Mouse (Mus musculus): ENCODE measurements around the gene Ak2. TPM values are rescaled to one million over a fixed set of nuclear protein-coding genes. Genes with fewer than 3 reads are reported as not detected.
A peak's percentile ranks its signal among the peaks of the same experiment; 100 is the strongest.

Gene Ak2
- total RNA-seq, 4 experiments from 2014 or later, result 58.0 to 66.2 (median 62.3) TPM

DNA sequence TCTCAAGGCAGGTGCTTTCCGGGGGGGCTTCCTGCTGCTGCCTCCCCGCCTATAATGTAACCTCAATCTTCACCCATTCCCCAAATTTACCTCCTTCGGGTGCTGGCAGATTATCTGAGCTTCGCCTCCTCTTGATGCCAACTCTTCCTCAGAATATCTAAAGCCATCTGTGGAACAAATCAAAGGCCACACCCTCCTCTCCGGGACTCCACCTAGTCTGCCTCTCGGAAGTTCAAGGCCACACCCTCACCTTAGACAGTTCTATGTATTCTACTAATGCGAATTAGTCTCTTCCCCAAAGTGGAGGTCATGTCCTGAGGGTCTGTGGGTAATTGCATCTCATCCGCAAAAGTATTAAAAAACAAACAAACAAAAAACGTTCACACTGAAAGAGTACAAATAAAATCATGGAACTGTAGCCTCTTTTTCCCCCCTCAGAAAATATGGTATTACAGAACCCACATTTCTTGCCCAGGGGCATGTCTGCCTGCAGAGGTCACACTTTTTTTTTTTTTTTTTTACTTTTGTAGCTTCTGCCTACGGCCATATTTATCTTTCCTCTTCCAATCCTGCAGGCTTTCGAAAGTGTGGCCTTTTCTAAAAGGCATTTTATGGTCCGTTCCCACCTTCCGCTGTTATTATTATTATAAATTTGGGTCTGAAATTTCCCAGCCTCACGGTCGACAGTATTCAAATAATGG lies 56.1 kb downstream of the Ak2 start:
- DNase-seq (ENCODE audit: low spot score), result no peak

DNA sequence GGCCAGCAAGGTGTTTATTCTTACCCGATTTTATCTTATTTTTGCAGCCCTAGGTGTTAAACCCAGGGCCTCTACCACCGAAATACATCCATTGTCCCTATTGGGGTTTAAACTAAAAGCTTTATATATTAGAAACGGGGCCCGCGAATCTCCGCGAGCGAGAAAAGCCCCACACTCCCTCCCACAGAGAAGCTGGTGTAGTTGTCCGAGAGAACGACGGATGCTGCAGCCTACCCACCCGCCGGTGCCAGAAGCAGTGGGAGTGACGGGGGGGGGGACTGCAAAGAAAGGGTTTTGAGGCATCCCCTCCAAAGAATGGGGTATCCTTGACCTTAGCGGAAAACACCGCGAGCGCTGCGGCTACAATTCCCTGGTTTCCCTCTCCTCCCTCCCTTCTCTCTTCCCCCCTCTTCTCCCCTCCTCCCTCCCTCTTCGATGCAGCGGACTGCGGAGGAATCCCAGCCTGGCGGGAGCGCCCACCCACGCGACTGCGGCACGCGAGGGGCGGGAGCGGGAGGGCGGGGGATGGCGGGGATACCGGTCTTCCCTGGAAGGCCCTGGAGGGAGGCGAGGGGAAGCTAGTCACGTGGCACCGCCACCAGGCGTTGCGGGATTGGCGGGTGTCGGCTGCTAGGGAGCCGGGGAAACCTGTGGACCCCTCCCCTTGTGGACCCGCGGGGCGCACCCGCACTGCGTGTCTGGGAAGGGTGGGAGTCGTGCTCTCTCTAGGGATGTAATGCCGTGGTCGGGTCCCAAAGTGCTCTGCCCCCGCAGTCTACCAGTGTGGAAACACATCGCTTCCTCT lies 56.9 kb downstream of the Ak2 start:
- no peak for DNase-seq (ENCODE audit: low spot score)

DNA sequence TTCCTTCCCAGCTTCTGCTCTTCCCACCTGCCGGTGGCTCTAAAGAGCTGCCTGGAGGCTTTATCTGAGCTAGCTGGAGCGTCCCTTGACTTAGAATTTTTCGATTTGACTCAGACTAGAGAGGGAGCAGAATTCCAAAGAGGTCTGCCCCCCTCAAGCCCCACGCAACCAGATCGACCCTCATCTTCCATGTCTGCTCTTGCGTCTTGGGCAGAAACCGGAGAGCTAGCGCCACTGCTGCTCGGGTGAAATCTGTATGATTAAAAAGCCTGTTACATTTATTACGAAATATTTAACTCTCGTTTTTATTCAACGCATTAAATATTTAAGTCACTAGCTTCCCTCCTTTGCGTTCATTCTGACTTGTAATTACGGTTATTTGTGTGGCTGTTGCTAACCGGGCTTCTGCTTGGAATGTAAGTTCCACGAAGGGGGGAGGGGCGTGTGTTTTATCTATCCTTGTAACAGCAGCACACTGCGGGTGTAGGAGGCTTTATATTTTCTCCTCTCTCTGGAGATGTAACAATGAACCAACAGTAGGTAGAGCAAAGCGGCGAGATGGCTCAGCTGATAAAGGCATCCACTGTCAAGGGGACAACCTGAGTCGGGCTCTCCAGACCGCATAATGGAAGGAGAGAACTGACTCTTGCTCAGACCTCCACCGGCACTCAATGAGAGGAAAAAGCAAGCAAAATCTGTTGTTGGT lies 57.7 kb downstream of the Ak2 start:
- no peak for DNase-seq (ENCODE audit: low spot score)

DNA sequence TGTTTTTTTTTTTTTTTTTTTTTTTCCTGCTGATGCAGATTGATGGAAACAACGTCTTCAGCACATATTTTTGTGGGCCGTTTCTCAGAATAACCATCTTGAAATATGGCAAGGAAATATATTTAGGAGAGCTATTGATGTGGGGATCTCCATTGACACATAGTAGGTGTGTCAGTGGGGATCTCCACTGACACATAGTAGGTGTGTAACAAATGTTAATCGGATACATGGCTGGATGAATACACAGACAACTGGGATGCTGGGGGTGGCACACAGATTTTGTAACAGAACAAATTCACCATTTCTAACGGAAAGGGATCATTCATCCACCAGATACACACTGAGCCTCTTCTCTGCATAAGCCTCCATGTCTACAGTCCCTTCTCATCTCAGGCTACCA lies 58.6 kb downstream of the Ak2 start:
- DNase-seq (ENCODE audit: low spot score), result no peak

DNA sequence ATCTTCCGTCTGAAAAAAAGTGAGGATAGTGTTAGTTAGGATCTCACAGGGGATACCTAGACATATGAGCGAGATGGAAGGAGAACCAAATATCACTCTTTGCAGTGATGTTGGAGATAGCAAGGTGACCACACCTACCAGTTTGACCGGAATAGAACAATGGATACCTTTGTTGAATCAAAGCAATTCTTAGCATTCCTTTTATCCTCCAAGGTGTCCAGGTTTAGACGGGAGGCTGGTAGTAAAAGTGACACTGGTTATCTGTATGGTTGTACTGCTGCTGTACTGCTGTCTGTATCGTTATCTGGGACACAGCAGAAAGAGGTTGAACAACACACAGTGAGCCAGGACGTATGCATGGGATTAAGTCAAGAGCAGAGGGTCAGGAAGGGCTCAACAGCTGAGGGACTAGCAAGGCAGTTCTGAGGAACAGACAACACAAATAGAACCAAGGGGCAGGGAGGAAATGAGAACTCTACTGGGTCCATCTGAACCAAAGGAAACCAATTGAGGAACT lies 59.2 kb downstream of the Ak2 start:
- no peak for DNase-seq (ENCODE audit: low spot score)

DNA sequence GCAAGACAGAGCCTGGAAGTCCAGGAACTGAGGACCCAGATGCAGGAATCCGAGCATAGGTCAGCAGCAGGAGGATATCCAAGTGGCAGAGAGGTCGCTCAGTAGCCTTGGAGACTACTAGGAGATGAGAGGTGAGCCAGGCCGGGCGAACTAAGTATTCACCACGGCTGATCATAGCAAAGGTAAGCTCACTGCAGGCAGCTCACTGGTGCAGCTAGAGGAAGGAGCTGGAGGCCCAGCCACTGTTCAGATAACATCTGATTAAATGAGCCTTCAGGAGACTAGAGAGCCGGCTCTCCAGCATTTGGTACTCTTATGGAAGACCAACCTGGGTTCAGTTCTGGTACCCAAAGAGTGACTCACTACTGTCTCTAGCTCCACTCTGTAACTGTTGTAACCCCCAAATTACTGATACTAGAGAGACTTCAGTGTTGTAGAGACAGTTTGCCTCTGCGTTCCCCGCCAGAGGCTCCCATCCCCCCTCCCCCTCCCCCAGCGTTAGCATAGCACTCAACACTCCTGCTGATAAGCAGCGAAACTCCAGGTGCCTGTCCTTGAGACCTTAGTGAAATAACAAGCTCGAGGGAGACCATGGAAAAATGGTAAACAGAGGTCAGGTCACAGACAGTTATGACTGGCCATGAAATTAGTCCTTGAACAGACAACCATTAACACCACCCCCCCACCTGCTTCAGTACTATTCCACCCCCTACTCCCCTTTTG lies 59.9 kb downstream of the Ak2 start:
- no peak for DNase-seq (ENCODE audit: low spot score)

DNA sequence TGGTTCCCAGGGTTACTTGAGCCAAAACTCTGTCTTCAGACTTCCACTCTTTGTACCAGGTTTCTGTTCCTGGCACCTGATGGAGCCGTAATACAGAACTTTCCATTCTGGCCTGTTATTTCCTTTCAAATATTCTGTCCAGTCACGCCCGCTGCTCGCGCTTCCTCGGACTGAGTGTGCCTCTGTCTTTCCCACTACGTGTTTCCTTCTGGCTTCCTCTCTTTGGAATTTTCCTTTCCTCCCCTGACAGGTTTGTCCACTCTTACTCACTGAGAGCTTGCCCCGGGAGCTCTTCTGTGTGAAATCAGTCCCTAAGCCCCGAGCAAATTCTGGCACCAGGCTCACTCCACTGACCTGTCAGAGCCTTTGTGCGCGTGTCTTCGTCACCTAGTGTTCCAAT lies 63.0 kb downstream of the Ak2 start:
- no peak for DNase-seq (ENCODE audit: low spot score)

DNA sequence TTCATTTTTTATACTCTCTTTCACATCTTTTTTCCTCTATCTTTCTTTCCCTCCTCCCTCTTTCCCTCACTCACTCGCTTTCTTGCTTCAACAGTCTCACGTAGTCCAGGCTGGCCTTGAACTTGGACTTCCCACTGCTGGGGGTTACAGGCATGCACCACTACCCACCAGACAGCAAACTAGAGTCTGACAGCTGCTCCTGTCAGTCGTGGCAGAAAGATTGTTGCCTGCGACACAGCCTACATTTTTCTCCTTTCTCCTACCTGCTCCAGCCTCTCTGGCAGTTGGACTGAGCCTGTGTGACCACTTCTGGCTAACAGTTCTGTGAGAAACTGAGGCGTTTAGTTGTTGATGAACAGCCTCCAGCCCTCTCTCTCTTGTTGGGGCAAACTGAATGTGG lies 63.8 kb downstream of the Ak2 start:
- no peak for DNase-seq (ENCODE audit: low spot score)

DNA sequence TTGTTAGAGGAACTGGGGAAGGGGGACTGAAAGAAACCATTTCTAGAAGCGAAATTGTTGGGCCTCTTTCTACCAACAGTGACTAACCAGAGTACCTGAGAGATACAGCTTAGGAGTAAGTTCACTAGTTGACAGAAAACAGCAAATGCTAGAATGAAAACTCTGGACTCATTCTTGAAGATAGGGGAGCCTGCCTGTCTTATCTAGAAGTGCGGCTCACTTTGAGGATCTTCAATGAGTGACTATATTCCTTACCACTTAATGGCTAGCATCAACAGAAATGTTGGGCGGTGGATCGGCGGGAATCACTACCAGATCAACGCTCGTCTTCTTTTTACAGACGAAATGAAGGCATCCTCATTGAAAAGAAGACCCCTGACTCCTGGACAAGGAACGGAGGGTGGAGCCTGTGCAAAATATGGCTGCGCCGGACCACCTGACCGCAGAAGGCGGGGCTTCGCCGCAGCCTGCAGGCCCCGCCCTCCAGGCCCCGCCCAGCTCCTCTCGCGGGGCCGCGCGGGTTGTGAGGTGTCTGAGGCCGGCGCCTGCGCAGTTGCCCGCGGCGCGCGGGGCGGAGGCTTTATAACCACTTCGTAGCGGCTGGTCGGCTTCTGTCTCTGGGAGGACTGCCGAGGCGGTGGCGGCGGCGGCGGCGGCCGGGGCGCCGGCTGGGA lies 65.9 kb downstream of the Ak2 start:
- DNase-seq (ENCODE audit: low spot score), result peak; percentile 94

DNA sequence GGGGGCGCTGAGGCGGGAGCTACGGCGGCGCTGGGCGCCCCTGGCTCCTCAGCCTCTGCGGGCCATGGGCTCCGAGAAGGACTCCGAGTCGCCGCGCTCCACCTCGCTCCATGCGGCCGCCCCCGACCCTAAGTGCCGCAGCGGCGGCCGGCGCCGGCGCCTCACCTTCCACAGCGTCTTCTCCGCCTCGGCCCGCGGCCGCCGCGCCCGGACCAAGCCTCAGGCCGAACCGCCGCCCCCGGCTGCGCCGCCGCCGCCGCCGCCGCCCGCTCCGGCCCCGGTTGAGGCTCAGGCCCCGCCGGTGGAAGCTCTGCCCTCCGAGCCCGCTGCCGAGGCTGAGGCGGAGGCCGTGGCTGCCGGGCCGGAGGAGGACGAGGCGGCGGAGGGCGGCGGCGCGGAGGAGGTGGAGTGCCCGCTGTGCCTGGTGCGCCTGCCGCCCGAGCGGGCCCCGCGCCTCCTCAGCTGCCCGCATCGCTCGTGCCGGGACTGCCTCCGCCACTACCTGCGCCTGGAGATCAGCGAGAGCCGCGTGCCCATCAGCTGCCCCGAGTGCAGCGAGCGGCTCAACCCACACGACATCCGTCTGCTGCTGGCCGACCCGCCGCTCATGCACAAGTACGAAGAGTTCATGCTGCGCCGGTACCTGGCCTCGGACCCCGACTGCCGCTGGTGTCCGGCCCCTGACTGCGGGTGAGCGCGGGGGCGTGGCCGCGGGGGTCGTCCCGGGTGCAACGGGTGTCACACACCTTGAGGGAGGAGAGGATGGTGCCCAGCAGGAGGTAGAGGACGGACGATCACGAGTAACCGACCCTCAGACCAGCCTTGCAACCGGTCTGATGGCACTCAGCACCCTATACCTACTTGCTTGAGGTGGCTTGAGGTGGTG lies 66.7 kb downstream of the Ak2 start, which contains the start of gene Rnf19b:
Rnf19b (plus strand) TSS at position 65 of the 886 bp plus-strand sequence.
- DNase-seq (ENCODE audit: low spot score), result no peak

DNA sequence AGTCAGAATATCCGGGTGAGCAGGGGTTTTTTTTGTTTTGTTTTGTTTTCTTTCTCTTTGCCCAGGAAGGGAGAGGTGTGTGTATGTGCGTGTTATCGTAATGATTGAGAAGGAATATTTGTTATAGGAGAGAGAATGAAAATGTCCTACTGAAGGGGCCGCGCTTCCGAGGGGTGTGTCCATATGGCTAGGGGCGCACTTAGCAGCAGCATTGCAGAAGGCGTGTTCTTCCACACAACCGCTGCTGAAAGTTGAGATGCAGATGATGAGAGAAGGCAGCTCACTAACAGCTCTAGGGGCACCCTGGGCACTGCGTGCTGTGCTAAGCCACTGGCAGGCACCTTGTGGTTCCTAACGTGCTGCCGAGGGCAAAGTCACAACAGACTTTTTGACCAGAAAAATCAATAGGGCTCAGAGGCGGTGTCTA lies 67.4 kb downstream of the Ak2 start:
- no peak for DNase-seq (ENCODE audit: low spot score)

DNA sequence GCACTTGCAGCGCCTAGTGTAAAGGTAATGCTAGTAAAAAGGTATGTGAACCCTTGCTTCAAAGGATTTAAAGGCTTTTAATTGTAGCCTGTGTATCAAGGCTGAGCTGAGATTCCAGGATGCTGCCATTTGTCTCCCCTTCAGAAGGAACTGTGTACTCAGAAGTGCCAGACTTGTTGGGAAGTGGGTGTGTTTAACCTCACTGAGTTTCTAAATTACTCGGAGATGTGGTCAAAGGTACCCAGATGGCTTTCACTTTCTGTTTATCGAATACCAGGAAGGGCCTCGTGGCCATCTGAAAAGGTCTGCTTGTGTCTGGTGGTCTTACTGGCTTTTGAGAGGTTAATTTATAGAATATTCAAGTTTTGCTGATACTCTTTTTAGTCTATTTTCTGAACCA lies 68.2 kb downstream of the Ak2 start:
- DNase-seq (ENCODE audit: low spot score), result no peak

Other genes with a start within 250 kb of the Ak2 start
- gene A3galt2, start 236.6 kb upstream of the Ak2 start, total RNA-seq (2022), result under 1 TPM in 2 of 4 experiments, not detected in 2; 0.09 to 0.11 TPM
- 10 to 100 TPM; 10.1 to 13.3 (median 12.3) TPM for gene Zfp362, start 185.9 kb upstream of the Ak2 start, total RNA-seq (2022)
- 1 to 10 TPM in 3 of 4 experiments, under 1 TPM in 1; 0.97 to 1.1 (median 1.0) TPM for gene Trim62, start 108.4 kb upstream of the Ak2 start, total RNA-seq (2022)
- gene Azin2, start 29.5 kb upstream of the Ak2 start, total RNA-seq (2022), result 1 to 10 TPM; 2.5 to 5.5 (median 3.2) TPM
- gene Rnf19b, start 66.3 kb downstream of the Ak2 start, total RNA-seq (2022), result 10 to 100 TPM; 26.0 to 30.0 (median 27.7) TPM
- not detected for gene Tmem54, start 113.6 kb downstream of the Ak2 start, total RNA-seq (2022)
- gene Hpca, start 130.1 kb downstream of the Ak2 start, total RNA-seq (2022), result under 1 TPM in 3 of 4 experiments, not detected in 1; 0.22 to 0.44 (median 0.33) TPM
- gene Fndc5, start 145.0 kb downstream of the Ak2 start, total RNA-seq (2022), result 100 to 1,000 TPM; 334 to 410 (median 360) TPM
- 10 to 100 TPM in 3 of 4 experiments, 1 to 10 TPM in 1; 8.2 to 15.2 (median 12.1) TPM for gene S100pbp, start 197.8 kb downstream of the Ak2 start, total RNA-seq (2022)
- gene Yars, start 197.8 kb downstream of the Ak2 start, total RNA-seq (2022), result 10 to 100 TPM; 24.9 to 35.0 (median 29.2) TPM

Measured in heart, adult 8-10 months (tissue).